Mouse (Mus musculus) MEL (cell line): ENCODE data around the gene Mrps27. TPM values are rescaled to one million over a fixed set of nuclear protein-coding genes. Genes with fewer than 3 reads are reported as not detected.

ENCODE experiments used
- DNase-seq: peaks from one replicate; pipeline ENCODE4 v3.0.0; 2011; ENCODE audit warnings: low read depth, low spot score
- H3K27ac ChIP-seq: 2 replicates; pipeline ENCODE4 v1.5.1; 2012; ENCODE audit warnings: low read depth, mild to moderate bottlenecking, control low read depth, low read length, moderate library complexity; ENCODE audit not compliant: control insufficient read depth
- H3K27me3 ChIP-seq, 2 experiments: fragments of 150-350 bp in 1 of 2; sonication (generic) in 1 of 2; 2 replicates each; pipeline ENCODE4 v1.6.1; 2012; ENCODE audit warnings: low read length in 2 of 2, mild to moderate bottlenecking in 2 of 2, improper control_type of control experiment in 1 of 2, moderate library complexity in 1 of 2; ENCODE audit not compliant: insufficient read depth in 2 of 2, control insufficient read depth in 1 of 2
- H3K36me3 ChIP-seq, 2 experiments: 2 replicates each; pipeline ENCODE4 v1.6.1; 2012 to 2014; ENCODE audit warnings: low read length in 2 of 2, improper control_type of control experiment in 1 of 2, inconsistent platforms in 1 of 2, mild to moderate bottlenecking in 1 of 2; ENCODE audit not compliant: insufficient read depth in 2 of 2, control insufficient read depth in 1 of 2
- H3K4me1 ChIP-seq, 2 experiments: fragments of 150-350 bp in 1 of 2; sonication (generic) in 1 of 2; 2 replicates each; pipeline ENCODE4 v1.6.1; 2012; ENCODE audit warnings: low read length in 2 of 2, improper control_type of control experiment in 1 of 2, mild to moderate bottlenecking in 1 of 2; ENCODE audit not compliant: insufficient read depth in 2 of 2, control insufficient read depth in 1 of 2
- H3K4me3 ChIP-seq, 2 experiments: fragments of 150-350 bp in 1 of 2; sonication (generic) in 1 of 2; 2 replicates each; pipeline ENCODE4 v1.5.1; 2012; ENCODE audit warnings: low read depth in 2 of 2, low read length in 2 of 2, mild to moderate bottlenecking in 2 of 2, moderate library complexity in 2 of 2, control low read depth in 1 of 2, improper control_type of control experiment in 1 of 2; ENCODE audit not compliant: control insufficient read depth in 1 of 2, insufficient read depth in 1 of 2
- H3K79me2 ChIP-seq: 2 replicates; pipeline ENCODE4 v1.6.1; 2012; ENCODE audit warnings: mild to moderate bottlenecking, low read length, moderate library complexity; ENCODE audit not compliant: control insufficient read depth, poor library complexity, insufficient read depth
- H3K9ac ChIP-seq: 2 replicates; pipeline ENCODE4 v1.6.1; 2012; ENCODE audit warnings: low read depth, mild to moderate bottlenecking, control low read depth, low read length, moderate library complexity; ENCODE audit not compliant: control insufficient read depth, poor library complexity, severe bottlenecking
- H3K9me3 ChIP-seq: fragments of 150-350 bp; sonication (generic); replicated peaks from 2 replicates; pipeline ENCODE4 v1.6.1; 2012; ENCODE audit warnings: mild to moderate bottlenecking, low read length, improper control_type of control experiment, moderate library complexity; ENCODE audit not compliant: insufficient read depth
- BHLHE40 ChIP-seq: IDR thresholded peaks from 2 replicates; pipeline ENCODE4 v1.6.1; 2012; ENCODE audit warnings: low read depth, mild to moderate bottlenecking, inconsistent platforms, low read length, improper control_type of control experiment, borderline replicate concordance
- CHD1 ChIP-seq: IDR thresholded peaks from 2 replicates; pipeline ENCODE4 v1.6.1; 2012; ENCODE audit warnings: low read depth, mild to moderate bottlenecking, inconsistent platforms, low read length, improper control_type of control experiment
- E2F4 ChIP-seq: IDR thresholded peaks from 2 replicates; pipeline ENCODE4 v1.6.1; 2011; ENCODE audit warnings: low read depth, low read length, improper control_type of control experiment, borderline replicate concordance
- ELF1 ChIP-seq: IDR thresholded peaks from 2 replicates; pipeline ENCODE4 v1.6.1; 2014; ENCODE audit warnings: low read depth, mild to moderate bottlenecking, inconsistent platforms, low read length, improper control_type of control experiment, moderate library complexity
- EP300 ChIP-seq, 2 experiments: IDR thresholded peaks; 2 replicates each; pipeline ENCODE4 v1.6.1; 2011; ENCODE audit warnings: improper control_type of control experiment in 2 of 2, low read length in 2 of 2, low read depth in 1 of 2, mild to moderate bottlenecking in 1 of 2
- ETS1 ChIP-seq: IDR thresholded peaks from 2 replicates; pipeline ENCODE4 v1.6.1; 2012; ENCODE audit warnings: low read depth, mild to moderate bottlenecking, inconsistent platforms, low read length, improper control_type of control experiment, moderate library complexity
- GABPA ChIP-seq: IDR thresholded peaks from 2 replicates; pipeline ENCODE4 v1.6.1; 2012; ENCODE audit warnings: low read depth, mild to moderate bottlenecking, inconsistent platforms, low read length, improper control_type of control experiment, moderate library complexity
- HCFC1 ChIP-seq: IDR thresholded peaks from 2 replicates; pipeline ENCODE4 v1.6.1; 2012; ENCODE audit warnings: low read depth, mild to moderate bottlenecking, inconsistent platforms, low read length, improper control_type of control experiment, moderate library complexity
- JUND ChIP-seq: IDR thresholded peaks from 2 replicates; pipeline ENCODE4 v1.6.1; 2011; ENCODE audit warnings: low read depth, mild to moderate bottlenecking, improper control_type of control experiment, low read length
- MAX ChIP-seq: IDR thresholded peaks from 2 replicates; pipeline ENCODE4 v1.6.1; 2011; ENCODE audit warnings: low read length, improper control_type of control experiment
- MAZ ChIP-seq: IDR thresholded peaks from 2 replicates; pipeline ENCODE4 v1.6.1; 2012; ENCODE audit warnings: low read depth, mild to moderate bottlenecking, inconsistent platforms, low read length, improper control_type of control experiment
- MEF2A ChIP-seq: IDR thresholded peaks from 2 replicates; pipeline ENCODE4 v1.6.1; 2014; ENCODE audit warnings: low read depth, mild to moderate bottlenecking, inconsistent platforms, low read length, improper control_type of control experiment; ENCODE audit not compliant: poor library complexity, insufficient replicate concordance, severe bottlenecking; ENCODE audit errors: extremely low read depth
- MXI1 ChIP-seq: IDR thresholded peaks from 2 replicates; pipeline ENCODE4 v1.6.1; 2011; ENCODE audit warnings: mild to moderate bottlenecking, low read depth, low read length, improper control_type of control experiment
- MYB ChIP-seq: IDR thresholded peaks from 2 replicates; pipeline ENCODE4 v1.6.1; 2011; ENCODE audit warnings: mild to moderate bottlenecking, low read depth, low read length, improper control_type of control experiment
- MYC ChIP-seq: IDR thresholded peaks from 2 replicates; pipeline ENCODE4 v1.6.1; 2011; ENCODE audit warnings: low read depth, mild to moderate bottlenecking, low read length, improper control_type of control experiment, moderate library complexity
- NELFE ChIP-seq: IDR thresholded peaks from 2 replicates; pipeline ENCODE4 v1.6.1; 2011; ENCODE audit warnings: low read depth, low read length, improper control_type of control experiment
- NRF1 ChIP-seq: IDR thresholded peaks from 2 replicates; pipeline ENCODE4 v1.6.1; 2014; ENCODE audit warnings: low read depth, mild to moderate bottlenecking, inconsistent platforms, low read length, improper control_type of control experiment, moderate library complexity; ENCODE audit not compliant: poor library complexity, insufficient read depth, severe bottlenecking
- POLR2A ChIP-seq, 2 experiments: IDR thresholded peaks; 2 replicates each; pipeline ENCODE4 v1.6.1; 2011 to 2012; ENCODE audit warnings: low read length in 2 of 2, mild to moderate bottlenecking in 2 of 2, control low read depth in 1 of 2, improper control_type of control experiment in 1 of 2, low read depth in 1 of 2, moderate library complexity in 1 of 2; ENCODE audit not compliant: control insufficient read depth in 1 of 2, insufficient read depth in 1 of 2, poor library complexity in 1 of 2
- POLR2AphosphoS5 ChIP-seq: IDR thresholded peaks from 2 replicates; pipeline ENCODE4 v1.6.1; 2012; ENCODE audit warnings: low read depth, borderline replicate concordance, mild to moderate bottlenecking, inconsistent platforms, low read length, moderate library complexity, mixed read lengths
- RAD21 ChIP-seq: IDR thresholded peaks from 2 replicates; pipeline ENCODE4 v1.6.1; 2011; ENCODE audit warnings: mild to moderate bottlenecking, low read depth, low read length, improper control_type of control experiment
- SIN3A ChIP-seq: IDR thresholded peaks from 2 replicates; pipeline ENCODE4 v1.6.1; 2012; ENCODE audit warnings: low read length, improper control_type of control experiment, inconsistent platforms
- UBTF ChIP-seq: IDR thresholded peaks from 2 replicates; pipeline ENCODE4 v1.6.1; 2012; ENCODE audit warnings: low read depth, mild to moderate bottlenecking, inconsistent platforms, low read length, improper control_type of control experiment, moderate library complexity, borderline replicate concordance; ENCODE audit not compliant: insufficient read depth
- USF1 ChIP-seq: IDR thresholded peaks from 2 replicates; pipeline ENCODE4 v1.6.1; 2014; ENCODE audit warnings: low read depth, mild to moderate bottlenecking, inconsistent platforms, low read length, improper control_type of control experiment, moderate library complexity
- ZNF384 ChIP-seq: IDR thresholded peaks from 2 replicates; pipeline ENCODE4 v1.6.1; 2012; ENCODE audit warnings: low read depth, mild to moderate bottlenecking, inconsistent platforms, low read length, improper control_type of control experiment
- polyA plus RNA-seq, 2 experiments: library from polyadenylated mRNA; stranded (reverse) in 1 of 2; unstranded in 1 of 2; fragments of >175 nt in 1 of 2; fragments of >200 nt in 1 of 2; gene quantifications; 2 replicates each; pipeline versions ENCODE4 v1.2.1 to v1.2.4; 2012; ENCODE audit warnings: low replicate concordance in 2 of 2, low read depth in 1 of 2; ENCODE audit not compliant: insufficient read length in 2 of 2, insufficient read depth in 1 of 2, missing spikeins in 1 of 2
- total RNA-seq: library from RNA; depleted of rRNA; stranded (reverse); fragments of 300-350 nt; gene quantifications from 2 replicates; pipeline ENCODE4 v1.2.3, GENCODE M21; 2012

Gene Mrps27
- total and polyA plus RNA-seq, 3 experiments = 27.9 to 44.1 TPM; not detected in 1

DNA sequence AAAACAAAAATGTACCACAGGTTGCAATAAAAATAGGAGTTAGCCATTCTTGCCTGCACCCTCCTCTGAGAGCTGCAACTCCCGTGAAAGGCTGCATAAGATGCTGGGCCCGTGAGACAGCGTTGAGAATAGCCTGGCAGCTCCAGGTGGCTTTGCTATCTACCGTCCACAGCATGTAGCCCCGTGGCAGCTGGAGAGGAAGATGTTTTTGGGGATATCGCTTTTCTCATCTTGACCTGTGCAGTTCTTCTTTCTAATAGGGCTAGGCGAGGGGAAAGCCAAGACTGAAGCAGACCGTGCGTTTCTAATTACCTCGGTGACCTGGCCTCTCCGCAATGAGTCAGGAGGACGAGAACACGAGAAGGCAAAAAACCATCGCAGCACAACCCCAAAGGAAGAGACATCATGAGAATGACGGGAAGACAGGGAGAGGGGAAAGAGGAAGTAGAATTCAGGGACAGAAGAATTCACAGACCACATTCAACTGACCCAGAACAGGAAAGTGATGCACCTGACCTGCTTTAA, 29.9 kb upstream of the Mrps27 start:
- Histone ChIP-seq H3K4me3 (no peak overlapping the region), H3K79me2 (no peaks in the 10 kb centered on the region), H3K27ac (no peak overlapping the region), H3K36me3 (no peaks in the 10 kb centered on the region; a peak in 1 of 4 replicates), H3K27me3 (no peaks in the 10 kb centered on the region), H3K9ac (no peak overlapping the region), H3K4me1 (no peaks in the 10 kb centered on the region), H3K9me3 (no peaks in the 10 kb centered on the region)
- no peak for DNase-seq
- TF ChIP-seq MYB (no peak), ETS1 (no peak), ELF1 (no peak), MEF2A (no peak), NRF1 (no peak), RAD21 (no peak), HCFC1 (no peak), NELFE (no peak), MAZ (no peak), SIN3A (no peak), GABPA (no peak)

DNA sequence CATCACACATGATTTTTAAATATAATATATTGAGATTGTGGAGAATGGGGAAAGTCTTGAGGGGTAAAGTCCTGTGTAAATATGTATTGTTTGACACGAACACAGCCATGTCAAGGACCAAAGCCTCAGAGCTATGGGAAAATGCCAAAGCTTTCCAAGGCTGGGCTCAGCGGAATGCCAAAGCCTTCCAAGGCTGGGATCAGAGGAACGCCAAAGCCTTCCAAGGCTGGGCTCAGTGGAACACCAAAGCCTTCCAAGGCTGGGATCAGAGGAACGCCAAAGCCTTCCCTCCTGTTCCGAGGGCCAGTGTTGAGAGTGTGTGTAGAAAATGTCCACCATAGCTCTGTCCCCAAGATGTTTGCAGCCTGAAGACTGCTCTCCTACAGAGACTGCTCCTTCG, 28.2 kb upstream of the Mrps27 start:
- TF ChIP-seq EP300 (IDR thresholded peaks at IDR 0.05; ENCODE audit: low read depth in 1 of 2, low read length in 2 of 2) = no peak
- TF ChIP-seq ELF1 = no peak
- TF ChIP-seq ZNF384 = no peak
- no peak for TF ChIP-seq MYC
- no peak for TF ChIP-seq E2F4
- no peak for TF ChIP-seq HCFC1
- TF ChIP-seq SIN3A = no peak
- TF ChIP-seq BHLHE40 = no peak
- TF ChIP-seq JUND = no peak
- TF ChIP-seq POLR2AphosphoS5 = no peak
- TF ChIP-seq MAZ = no peak
- TF ChIP-seq USF1 = no peak
- no peak for TF ChIP-seq MAX
- no peak for TF ChIP-seq ETS1
- no peak for TF ChIP-seq MXI1
- no peak for TF ChIP-seq MYB
- no peak for TF ChIP-seq POLR2A (IDR thresholded peaks at IDR 0.05; ENCODE audit: control insufficient read depth in 1 of 2, insufficient read depth in 1 of 2, low read depth in 1 of 2, low read length in 2 of 2, poor library complexity in 1 of 2)
- TF ChIP-seq UBTF = no peak
- TF ChIP-seq CHD1 = no peak
- H3K36me3 ChIP-seq = no peaks in the 10 kb centered on the region; a peak in 1 of 4 replicates
- H3K9ac ChIP-seq = no peak overlapping the region
- no peaks in the 10 kb centered on the region for H3K27me3 ChIP-seq
- no peaks in the 10 kb centered on the region for H3K79me2 ChIP-seq
- H3K27ac ChIP-seq = no peak overlapping the region
- no peaks in the 10 kb centered on the region for H3K4me1 ChIP-seq
- DNase-seq = no peak
- no peak overlapping the region for H3K4me3 ChIP-seq
- H3K9me3 ChIP-seq = no peaks in the 10 kb centered on the region
